Mouse (Mus musculus) fat pad, adult 2 months (tissue): ENCODE results near the gene C130032M10Rik.

Experiments
- DNase-seq: peaks from one replicate; pipeline ENCODE4 v3.0.0-alpha.2; 2011; ENCODE audit warnings: low read depth, low spot score; ENCODE audit errors: extremely low read depth

Gene C130032M10Rik

DNA sequence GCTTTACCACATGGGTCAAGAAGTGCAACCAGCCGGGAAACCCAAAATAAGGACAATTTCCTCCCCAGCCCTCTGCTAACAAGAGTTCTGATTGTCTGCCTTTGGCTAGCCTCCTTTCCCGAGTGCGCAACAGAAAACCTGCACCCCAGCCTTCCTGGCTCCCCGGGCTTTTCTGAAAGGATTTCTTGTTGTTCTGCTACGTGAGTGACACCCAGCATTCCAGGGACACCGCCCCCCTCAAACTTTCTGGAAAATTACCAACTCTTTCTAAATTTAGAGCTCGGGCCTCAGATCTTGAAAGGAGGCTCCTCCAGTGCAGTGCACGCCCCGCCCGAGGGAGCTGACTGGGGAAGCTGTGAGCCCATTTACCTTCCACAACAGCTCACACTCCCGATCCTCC, at the start of gene C130032M10Rik:
C130032M10Rik (plus strand) TSS at position 334 of the 400 bp plus-strand sequence.
- no peak for DNase-seq

- DNase-seq, result no peak
Measured at GRCm38 (mm10) chr9:114466871-114467270, 48.6 kb upstream of the C130032M10Rik start.

GRCm38 (mm10) chr9:114468217-114468616, 47.3 kb upstream of the C130032M10Rik start:
- DNase-seq, result no peak

DNA sequence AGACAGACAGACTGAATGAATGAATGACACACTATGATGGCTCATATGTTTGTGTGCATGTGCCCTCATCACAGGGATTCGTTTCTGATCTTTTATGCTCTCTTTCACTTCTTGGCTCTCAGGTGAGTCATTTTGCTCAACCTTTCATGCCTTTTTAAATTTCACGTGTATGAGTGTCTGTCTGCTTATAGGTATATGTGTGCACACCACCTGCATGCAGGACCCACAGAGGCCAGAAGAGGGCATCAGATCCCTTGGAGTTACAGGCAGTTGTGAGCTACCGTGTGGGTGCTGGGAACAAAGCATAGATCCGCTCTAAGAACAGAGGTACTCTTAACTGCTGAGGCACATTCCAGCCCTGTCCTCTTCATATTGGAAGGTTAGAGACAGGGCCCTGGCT, 46.8 kb upstream of the C130032M10Rik start:
- no peak for DNase-seq

- no peak for DNase-seq
Measured at GRCm38 (mm10) chr9:114471892-114472291, 43.6 kb upstream of the C130032M10Rik start.

DNA sequence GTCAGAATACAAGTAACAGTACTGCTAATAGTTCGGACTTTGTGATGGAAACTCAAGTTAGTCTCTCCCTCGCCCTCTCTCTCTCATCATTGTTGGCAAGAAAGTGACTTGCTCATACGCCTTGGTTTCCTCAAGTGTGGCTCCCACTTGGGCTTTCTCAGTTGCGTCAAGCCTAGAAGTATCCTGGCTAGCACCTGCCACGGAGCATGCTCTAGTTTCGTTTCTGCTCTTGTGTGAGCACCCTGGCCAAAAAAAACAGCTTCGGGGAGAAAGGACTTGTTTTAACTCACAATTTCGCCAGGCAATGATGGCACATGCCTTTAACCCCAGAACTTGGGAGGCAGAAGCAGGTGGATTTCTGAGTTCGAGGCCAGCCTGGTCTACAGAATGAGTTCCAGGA, 38.5 kb upstream of the C130032M10Rik start:
- DNase-seq, result peak; percentile 19

DNA sequence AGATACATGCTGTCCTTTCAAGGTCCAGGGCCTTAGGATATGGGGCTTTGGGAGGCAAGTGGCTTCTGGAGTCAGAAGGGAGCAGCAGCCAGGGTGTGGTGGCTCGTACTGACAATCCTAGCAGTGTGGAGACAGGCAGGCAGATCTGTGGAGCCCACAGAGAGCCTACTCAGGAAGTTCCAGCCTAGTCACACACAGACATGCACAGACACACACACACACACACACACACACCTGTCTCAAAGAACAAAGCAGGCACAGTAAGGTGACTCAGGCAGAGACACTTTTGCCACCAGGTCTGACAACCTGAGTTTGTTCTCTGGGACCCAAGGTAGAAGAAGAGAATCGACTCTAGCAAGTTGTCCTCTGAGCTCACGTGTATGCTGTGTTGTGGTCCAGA, 34.6 kb upstream of the C130032M10Rik start:
- DNase-seq, result no peak

- DNase-seq, result no peak
Measured at GRCm38 (mm10) chr9:114484771-114485170, 30.7 kb upstream of the C130032M10Rik start.

DNA sequence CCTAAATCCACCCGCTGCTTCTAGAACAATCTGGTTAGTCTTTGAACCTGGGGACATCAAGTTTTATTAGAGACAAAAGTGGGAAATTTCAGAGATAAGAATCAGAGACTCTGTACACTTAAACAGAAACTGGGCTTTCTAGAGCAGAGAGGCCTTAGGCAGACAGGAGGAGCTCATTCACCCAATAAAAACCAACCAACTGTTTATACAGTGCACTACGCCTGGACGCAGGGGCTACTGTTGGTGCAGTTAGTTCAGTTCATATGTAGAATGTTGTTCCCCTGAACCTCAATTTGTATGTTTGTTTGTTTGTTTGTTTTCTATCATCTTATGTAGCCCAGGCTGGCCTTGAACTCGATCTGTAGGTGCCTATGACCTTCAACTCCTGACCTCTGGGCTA, 28.7 kb upstream of the C130032M10Rik start:
- no peak for DNase-seq

DNA sequence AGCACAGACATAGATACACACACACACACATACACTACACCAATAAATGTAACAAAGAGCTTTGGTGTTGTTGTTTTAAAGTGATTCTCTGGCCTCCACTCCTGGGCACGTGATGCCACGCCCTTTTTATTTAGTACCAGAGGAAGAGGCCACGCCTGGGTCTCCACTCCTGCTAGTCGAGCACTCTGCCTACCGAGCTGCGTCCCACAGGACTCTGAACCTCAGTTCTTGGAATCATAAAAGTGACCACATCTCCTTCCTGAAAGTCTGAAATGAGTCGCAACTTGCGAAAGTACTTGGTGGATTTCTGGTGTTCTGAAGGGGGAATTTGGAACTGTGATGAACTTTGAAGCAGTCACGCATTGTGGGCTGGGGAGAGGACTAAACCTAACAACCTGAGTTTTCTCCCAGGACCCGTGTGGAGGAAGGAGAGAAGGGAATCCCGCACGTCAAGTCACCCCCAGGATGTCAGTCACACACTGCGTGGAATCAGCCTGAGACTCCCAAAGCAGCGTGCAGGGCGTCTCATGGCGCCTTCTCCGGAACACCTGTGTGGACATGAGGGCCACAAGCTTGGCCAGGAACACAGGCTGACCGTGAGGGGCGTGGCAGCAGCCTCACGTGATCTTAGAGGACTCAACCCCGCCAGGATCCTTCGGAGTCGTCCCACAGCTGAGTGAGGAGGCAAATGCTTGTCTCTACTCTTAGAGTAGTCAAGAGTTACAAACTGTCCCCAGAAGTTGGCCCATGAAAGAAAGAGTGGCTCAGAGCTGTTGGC, 27.8 kb upstream of the C130032M10Rik start:
- no peak for DNase-seq

DNA sequence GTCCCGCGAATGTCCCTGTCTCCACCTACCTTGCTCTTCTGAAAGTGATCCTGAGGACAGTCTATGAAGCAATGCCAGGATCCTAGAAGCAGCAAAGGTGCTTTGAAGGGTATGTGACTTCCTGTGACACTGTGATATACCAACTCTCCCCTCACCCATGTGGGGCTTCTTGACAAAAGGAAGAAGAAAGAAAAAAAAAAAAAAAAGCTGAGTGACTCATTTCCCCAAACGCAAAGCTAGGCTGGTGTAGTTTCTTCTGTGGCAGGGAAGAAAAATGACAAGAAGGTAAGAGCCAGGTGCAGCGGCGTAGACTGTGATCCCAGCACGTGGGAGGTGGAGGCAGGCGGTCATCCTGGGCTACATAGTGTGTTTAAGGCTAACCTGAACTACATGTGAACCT, 19.0 kb upstream of the C130032M10Rik start:
- no peak for DNase-seq

DNA sequence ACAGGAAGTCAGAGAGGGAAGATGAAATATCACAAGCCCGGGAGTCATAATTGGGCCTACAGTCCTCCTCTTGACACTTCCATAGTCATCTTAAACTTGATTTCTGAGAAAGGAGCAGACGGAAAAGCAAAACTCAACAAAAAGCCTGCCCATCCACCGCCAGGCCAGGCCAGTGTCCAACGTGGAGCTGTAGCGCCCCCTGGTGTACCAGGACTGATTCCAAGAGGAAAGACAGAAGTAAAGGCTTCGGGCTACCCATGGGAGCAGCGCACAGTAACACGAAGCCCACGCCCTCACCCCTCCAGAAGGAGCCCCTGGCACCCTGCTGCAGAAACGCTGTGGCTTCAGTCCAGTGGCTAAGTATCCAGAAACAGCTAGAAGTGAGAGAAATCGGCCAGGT, 17.3 kb upstream of the C130032M10Rik start:
- no peak for DNase-seq

- no peak for DNase-seq
Measured at GRCm38 (mm10) chr9:114499783-114500515, 15.5 kb upstream of the C130032M10Rik start.

DNA sequence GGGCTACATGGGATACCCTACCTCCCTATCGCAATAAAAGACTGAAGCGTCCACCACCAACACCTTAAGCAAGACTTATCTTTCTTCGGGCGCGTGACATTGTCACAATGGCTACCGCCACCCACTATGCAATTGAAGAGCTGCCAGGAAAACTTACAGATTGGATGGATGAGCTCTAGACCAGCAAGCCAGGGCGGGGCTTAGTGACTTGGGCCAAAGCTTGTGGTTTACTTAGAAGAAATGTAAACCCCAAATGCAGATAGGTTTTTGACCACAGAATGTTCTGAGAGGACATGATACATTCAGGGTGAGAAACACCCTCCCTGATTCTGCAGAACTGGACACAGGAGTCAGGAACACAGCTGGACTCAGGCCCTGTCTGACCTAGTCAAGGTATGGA, 14.4 kb upstream of the C130032M10Rik start:
- DNase-seq, result no peak

DNA sequence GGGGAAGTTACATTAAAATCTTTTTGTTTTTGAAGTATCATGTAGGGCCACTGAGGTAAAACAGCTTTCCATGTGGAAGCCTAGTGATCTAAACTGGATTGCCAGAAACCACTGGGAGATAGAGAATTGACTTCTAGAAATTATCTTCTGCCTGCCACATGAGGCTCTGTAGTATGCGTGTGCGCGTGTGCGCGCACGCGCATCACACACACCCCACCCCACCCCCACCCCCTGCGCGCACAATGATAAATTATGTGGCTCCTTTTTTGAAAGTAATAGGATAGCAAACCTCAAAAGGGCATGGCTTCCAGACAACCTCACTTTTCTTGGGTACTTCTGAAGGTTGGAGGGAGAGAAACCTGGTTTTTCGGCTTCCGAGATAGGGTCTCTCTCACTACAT, 13.6 kb upstream of the C130032M10Rik start:
- no peak for DNase-seq

GRCm38 (mm10) chr9:114502711-114503427, 12.6 kb upstream of the C130032M10Rik start:
- no peak for DNase-seq

GRCm38 (mm10) chr9:114504816-114505215, 10.7 kb upstream of the C130032M10Rik start, which contains the start of gene Ccr4:
Gene Ccr4, minus strand, starts transcription at chr9:114504916.
- DNase-seq, result no peak

DNA sequence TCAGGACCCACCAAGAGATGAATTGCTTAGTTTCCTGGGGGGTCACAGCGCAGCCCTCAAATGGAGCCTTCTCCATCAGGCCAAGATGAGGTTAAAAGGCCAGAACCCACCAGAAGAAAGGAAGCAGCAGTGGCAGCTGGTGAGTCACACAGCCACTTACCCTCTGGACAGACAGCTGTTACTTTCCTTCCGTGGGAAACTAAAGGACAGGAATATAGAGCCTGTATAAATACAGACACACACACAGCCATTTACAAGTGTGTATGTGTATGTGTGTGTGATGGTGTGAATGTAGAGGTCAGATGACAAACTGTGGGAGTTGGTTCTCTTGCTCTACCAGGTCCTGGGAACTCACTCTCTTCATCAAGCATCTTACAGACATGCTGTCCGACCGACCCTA, 8.9 kb upstream of the C130032M10Rik start:
- no peak for DNase-seq

DNA sequence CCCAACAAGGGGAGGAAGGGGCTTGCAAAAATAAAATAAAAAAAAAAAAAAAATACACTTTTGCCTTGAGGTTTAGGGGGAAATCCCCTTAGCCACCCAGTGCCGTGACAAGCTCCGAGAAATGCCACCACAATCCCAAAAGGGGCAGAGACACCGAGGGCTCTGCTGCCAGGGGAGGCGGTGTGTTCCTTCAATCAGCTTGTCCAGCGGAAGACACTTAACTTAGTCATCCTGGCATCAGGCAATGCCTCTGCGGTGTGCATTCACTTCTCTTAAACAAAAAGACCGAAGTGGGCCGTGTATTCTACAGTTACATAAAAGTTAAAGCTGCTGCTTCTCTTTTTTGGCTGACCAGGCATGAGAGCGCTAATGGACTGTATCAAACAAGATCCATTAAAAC, 8.1 kb upstream of the C130032M10Rik start:
- no peak for DNase-seq

DNA sequence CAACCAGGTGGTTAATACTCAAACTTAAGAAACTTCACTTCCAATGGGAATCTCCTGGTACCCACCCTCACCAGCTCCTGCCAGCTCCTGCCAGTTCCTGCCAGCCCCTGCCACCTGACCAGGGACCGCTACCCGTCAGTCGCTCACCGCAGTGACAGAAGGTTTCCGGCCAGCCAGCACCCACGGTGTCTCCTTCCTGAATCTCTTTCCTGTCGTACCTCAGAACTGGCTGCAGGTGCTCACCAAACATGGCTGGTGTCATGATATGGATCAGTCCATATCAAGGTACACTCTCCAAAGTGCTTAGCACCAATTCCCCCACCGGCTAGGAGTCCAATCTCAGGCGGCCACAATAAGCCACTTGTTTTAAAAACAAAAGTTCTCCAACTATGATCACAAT, 5.7 kb upstream of the C130032M10Rik start:
- DNase-seq, result no peak

GRCm38 (mm10) chr9:114512831-114513230, 2.7 kb upstream of the C130032M10Rik start:
- DNase-seq, result no peak
